Mouse (Mus musculus) lung, adult 2 months (tissue): ENCODE measurements at regions not wholly inside any gene's neighbourhood (a gene's known extent, or its start where the extent isn't known, plus 50 kb on each side); places are given as distances from the start of the nearest gene placed in this dataset.

Experiments
- DNase-seq: peaks from one replicate; pipeline ENCODE4 v3.0.0; 2022
- H3K4me1 ChIP-seq: fragments of 200-500 bp; 2 replicates; pipeline ENCODE4 v1.6.1; 2011; ENCODE audit warnings: low read length; ENCODE audit not compliant: control insufficient read depth, insufficient read depth
- H3K4me3 ChIP-seq: fragments of 200-500 bp; replicated peaks from 2 replicates; pipeline ENCODE3; 2011; ENCODE audit warnings: low read depth, mild to moderate bottlenecking, control low read depth, low read length; ENCODE audit errors: extremely low read depth
- CTCF ChIP-seq: fragments of 200-500 bp; IDR thresholded peaks from 2 replicates; pipeline ENCODE4 v1.5.1; 2011; ENCODE audit warnings: mild to moderate bottlenecking, low read length, control low read depth; ENCODE audit not compliant: insufficient read depth
- POLR2A ChIP-seq: fragments of 200-500 bp; IDR thresholded peaks from 2 replicates; pipeline ENCODE4 v1.6.1; 2011; ENCODE audit warnings: low read depth, mild to moderate bottlenecking, control low read depth, low read length, borderline replicate concordance; ENCODE audit errors: extremely low read depth
- WGBS: fragments of 180-500 bp; shearing (Covaris S2); methylation state at CpG from one replicate; pipeline ENCODE4 v1.1.7; 2018; 5-methylcytosine and 5-hydroxymethylcytosine counted together

GRCm38 (mm10) chr9:32043344-32043743 lies 72.6 kb upstream of the Arhgap32 start:
- WGBS = 61% methylated on average over 1 of the region's 1 CpGs
- TF ChIP-seq POLR2A (no peak), CTCF (no peak)
- no peak for DNase-seq
- H3K4me1 ChIP-seq = peaks cover 2% of the 10 kb centered on the region; the same call in 1 of the 2 replicates
- no peak overlapping the region for H3K4me3 ChIP-seq

DNA sequence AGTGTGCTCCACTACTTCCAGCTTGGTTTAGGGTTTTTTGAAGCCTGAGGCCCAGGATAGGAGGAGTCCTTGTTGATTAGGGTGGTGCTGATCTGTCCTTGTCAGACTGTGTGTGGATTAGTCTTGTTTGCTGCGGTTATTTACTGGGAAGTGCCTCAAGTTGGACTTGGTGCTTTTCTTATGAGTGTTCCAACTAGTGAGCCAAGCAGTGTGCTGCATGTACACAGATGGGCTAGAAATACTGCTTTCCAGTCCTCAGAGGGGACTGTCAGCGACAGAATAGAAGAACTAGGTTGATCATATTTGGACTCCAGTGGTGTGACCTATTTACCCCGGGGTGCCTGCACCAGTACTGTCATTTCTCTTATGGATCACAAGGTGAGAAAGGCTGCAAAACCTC lies 69.1 kb upstream of the Arhgap32 start:
- 82% methylated on average over 3 of the region's 3 CpGs for WGBS
- no peak overlapping the region for H3K4me3 ChIP-seq
- DNase-seq = no peak
- TF ChIP-seq CTCF (no peak), POLR2A (no peak)
- H3K4me1 ChIP-seq = peaks cover 3% of the 10 kb centered on the region

GRCm38 (mm10) chr9:32048941-32049340 lies 67.0 kb upstream of the Arhgap32 start:
- TF ChIP-seq POLR2A (no peak), CTCF (no peak)
- H3K4me3 ChIP-seq = no peak overlapping the region
- no peak for DNase-seq
- peaks cover 6% of the 10 kb centered on the region for H3K4me1 ChIP-seq
- 67% methylated on average over 7 of the region's 7 CpGs for WGBS

GRCm38 (mm10) chr9:32049546-32049945 lies 66.4 kb upstream of the Arhgap32 start:
- no peak for TF ChIP-seq CTCF
- TF ChIP-seq POLR2A = no peak
- Histone ChIP-seq H3K4me1 (peaks cover 6% of the 10 kb centered on the region), H3K4me3 (no peak overlapping the region)
- DNase-seq = no peak
- 75% methylated on average over 6 of the region's 6 CpGs for WGBS

- DNase-seq = no peak
- Histone ChIP-seq H3K4me1 (peaks cover 6% of the 10 kb centered on the region), H3K4me3 (no peak overlapping the region)
- 46% methylated on average over 4 of the region's 4 CpGs for WGBS
- TF ChIP-seq CTCF (no peak), POLR2A (no peak)
These were observed 61.9 kb upstream of the Arhgap32 start for GRCm38 (mm10) chr9:32053886-32054615.

DNA sequence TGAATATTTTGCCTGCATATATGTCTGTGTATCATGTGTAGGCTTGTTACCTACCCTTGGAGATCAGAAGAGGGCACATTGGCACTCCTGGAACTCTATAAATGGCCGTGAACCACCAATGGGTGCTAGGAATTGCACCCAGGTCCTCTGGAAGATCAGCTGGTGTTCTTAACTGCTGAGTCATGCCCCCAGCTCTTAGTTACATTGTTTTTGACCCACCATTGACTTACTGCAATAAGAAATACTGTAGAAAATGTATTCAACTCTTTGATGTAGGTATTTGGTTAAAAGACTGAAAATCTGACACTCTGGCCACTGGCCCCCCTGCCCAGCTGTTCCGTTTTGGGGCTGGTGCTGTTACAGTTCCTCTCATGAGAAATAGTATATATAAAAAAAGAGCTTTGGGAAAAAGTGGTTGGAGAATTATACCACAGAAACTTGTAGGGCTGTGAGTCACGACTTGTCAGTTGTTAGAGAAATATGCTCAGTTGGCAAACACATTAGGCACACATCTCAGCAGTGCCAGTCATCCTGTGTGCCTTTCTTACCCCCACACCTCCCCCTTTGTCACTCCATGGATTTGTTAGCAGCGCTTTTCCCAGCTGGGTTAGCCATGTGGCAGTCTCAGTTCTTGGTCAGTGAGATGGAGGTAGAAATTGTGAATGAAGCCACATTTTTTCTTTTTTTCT lies 58.4 kb upstream of the Arhgap32 start:
- WGBS = 68% methylated on average over 4 of the region's 4 CpGs
- no peak for DNase-seq
- TF ChIP-seq POLR2A = no peak
- no peak for TF ChIP-seq CTCF
- Histone ChIP-seq H3K4me1 (0 out of 2 replicates have a peak, but pooled peaks cover under 1% of the 10 kb centered on the region), H3K4me3 (no peak overlapping the region)

DNA sequence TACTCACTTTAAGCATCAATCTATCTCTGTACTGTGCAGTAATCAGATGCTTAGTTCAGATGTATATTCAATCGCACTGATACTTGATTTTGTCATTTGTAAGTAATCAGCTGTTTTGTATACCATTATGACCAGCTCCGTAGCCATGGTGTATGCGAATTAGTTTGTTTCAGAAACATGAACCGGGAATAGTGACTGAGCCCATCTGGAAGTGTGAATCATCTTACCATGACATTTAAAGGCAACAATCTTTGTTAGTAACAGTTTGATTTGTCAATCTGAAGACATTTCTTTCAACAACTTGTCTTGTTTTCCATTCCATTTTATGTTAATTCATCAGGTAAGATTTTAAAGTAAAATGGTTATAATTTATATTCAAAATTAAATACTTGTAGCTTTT lies 53.2 kb upstream of the Arhgap32 start:
- H3K4me1 ChIP-seq = no peaks in the 10 kb centered on the region
- H3K4me3 ChIP-seq = no peak overlapping the region
- no peak for DNase-seq
- TF ChIP-seq POLR2A (no peak), CTCF (no peak)
- 84% methylated on average over 4 of the region's 4 CpGs for WGBS

GRCm38 (mm10) chr9:32063541-32063940 lies 52.4 kb upstream of the Arhgap32 start:
- DNase-seq = no peak
- TF ChIP-seq POLR2A (no peak), CTCF (no peak)
- no peak overlapping the region for H3K4me3 ChIP-seq
- no peaks in the 10 kb centered on the region for H3K4me1 ChIP-seq
- 68% methylated on average over 6 of the region's 6 CpGs for WGBS

DNA sequence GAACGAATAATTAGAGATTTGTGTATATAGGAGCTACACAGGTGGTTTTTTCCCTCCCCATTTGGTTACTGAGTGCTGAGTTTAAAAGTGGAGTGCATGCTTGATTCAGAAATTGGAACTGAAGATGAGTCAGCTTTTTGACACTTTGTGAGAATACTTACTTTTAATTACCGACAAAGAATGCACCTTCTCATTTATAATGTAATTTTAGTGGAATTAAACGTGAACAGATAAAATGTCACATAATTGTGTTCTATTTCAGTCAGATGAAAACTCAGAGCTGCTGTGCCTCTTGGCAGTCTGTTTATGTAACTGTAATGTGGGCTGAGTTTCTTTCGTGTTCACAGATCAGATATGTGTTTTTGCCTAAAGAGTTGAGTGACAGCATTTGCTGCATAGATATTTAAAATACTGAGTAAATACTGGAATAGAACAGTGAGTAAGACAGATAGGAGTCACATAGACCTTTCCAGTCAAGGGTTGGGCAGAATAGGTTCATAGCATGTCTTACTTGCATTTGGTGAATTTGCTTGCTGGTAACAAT lies 51.9 kb upstream of the Arhgap32 start:
- WGBS = 64% methylated on average over 4 of the region's 4 CpGs
- DNase-seq = no peak

More for the DNA sequence above, 51.9 kb upstream of the Arhgap32 start:
- Histone ChIP-seq H3K4me1 (no peaks in the 10 kb centered on the region), H3K4me3 (no peak overlapping the region)
- TF ChIP-seq CTCF = no peak
- TF ChIP-seq POLR2A = no peak
